Mouse (Mus musculus) MEL (cell line): ENCODE results near the gene Cd101. TPM values are rescaled to one million over a fixed set of nuclear protein-coding genes. Genes with fewer than 3 reads are reported as not detected.

Experiments used
- DNase-seq: peaks from one replicate; pipeline ENCODE4 v3.0.0; 2011; ENCODE audit warnings: low read depth, low spot score
- H3K27ac ChIP-seq: 2 replicates; pipeline ENCODE4 v1.5.1; 2012; ENCODE audit warnings: low read depth, mild to moderate bottlenecking, control low read depth, low read length, moderate library complexity; ENCODE audit not compliant: control insufficient read depth
- H3K27me3 ChIP-seq, 2 experiments: fragments of 150-350 bp in 1 of 2; sonication (generic) in 1 of 2; 2 replicates each; pipeline ENCODE4 v1.6.1; 2012; ENCODE audit warnings: low read length in 2 of 2, mild to moderate bottlenecking in 2 of 2, improper control_type of control experiment in 1 of 2, moderate library complexity in 1 of 2; ENCODE audit not compliant: insufficient read depth in 2 of 2, control insufficient read depth in 1 of 2
- H3K36me3 ChIP-seq, 2 experiments: 2 replicates each; pipeline ENCODE4 v1.6.1; 2012 to 2014; ENCODE audit warnings: low read length in 2 of 2, improper control_type of control experiment in 1 of 2, inconsistent platforms in 1 of 2, mild to moderate bottlenecking in 1 of 2; ENCODE audit not compliant: insufficient read depth in 2 of 2, control insufficient read depth in 1 of 2
- H3K4me1 ChIP-seq, 2 experiments: fragments of 150-350 bp in 1 of 2; sonication (generic) in 1 of 2; 2 replicates each; pipeline ENCODE4 v1.6.1; 2012; ENCODE audit warnings: low read length in 2 of 2, improper control_type of control experiment in 1 of 2, mild to moderate bottlenecking in 1 of 2; ENCODE audit not compliant: insufficient read depth in 2 of 2, control insufficient read depth in 1 of 2
- H3K4me3 ChIP-seq, 2 experiments: fragments of 150-350 bp in 1 of 2; sonication (generic) in 1 of 2; 2 replicates each; pipeline ENCODE4 v1.5.1; 2012; ENCODE audit warnings: low read depth in 2 of 2, low read length in 2 of 2, mild to moderate bottlenecking in 2 of 2, moderate library complexity in 2 of 2, control low read depth in 1 of 2, improper control_type of control experiment in 1 of 2; ENCODE audit not compliant: control insufficient read depth in 1 of 2, insufficient read depth in 1 of 2
- H3K79me2 ChIP-seq: 2 replicates; pipeline ENCODE4 v1.6.1; 2012; ENCODE audit warnings: mild to moderate bottlenecking, low read length, moderate library complexity; ENCODE audit not compliant: control insufficient read depth, poor library complexity, insufficient read depth
- H3K9ac ChIP-seq: 2 replicates; pipeline ENCODE4 v1.6.1; 2012; ENCODE audit warnings: low read depth, mild to moderate bottlenecking, control low read depth, low read length, moderate library complexity; ENCODE audit not compliant: control insufficient read depth, poor library complexity, severe bottlenecking
- H3K9me3 ChIP-seq: fragments of 150-350 bp; sonication (generic); replicated peaks from 2 replicates; pipeline ENCODE4 v1.6.1; 2012; ENCODE audit warnings: mild to moderate bottlenecking, low read length, improper control_type of control experiment, moderate library complexity; ENCODE audit not compliant: insufficient read depth
- BHLHE40 ChIP-seq: IDR thresholded peaks from 2 replicates; pipeline ENCODE4 v1.6.1; 2012; ENCODE audit warnings: low read depth, mild to moderate bottlenecking, inconsistent platforms, low read length, improper control_type of control experiment, borderline replicate concordance
- CHD1 ChIP-seq: IDR thresholded peaks from 2 replicates; pipeline ENCODE4 v1.6.1; 2012; ENCODE audit warnings: low read depth, mild to moderate bottlenecking, inconsistent platforms, low read length, improper control_type of control experiment
- CHD2 ChIP-seq: IDR thresholded peaks from 2 replicates; pipeline ENCODE4 v1.6.1; 2011; ENCODE audit warnings: low read length, improper control_type of control experiment
- E2F4 ChIP-seq: IDR thresholded peaks from 2 replicates; pipeline ENCODE4 v1.6.1; 2011; ENCODE audit warnings: low read depth, low read length, improper control_type of control experiment, borderline replicate concordance
- ELF1 ChIP-seq: IDR thresholded peaks from 2 replicates; pipeline ENCODE4 v1.6.1; 2014; ENCODE audit warnings: low read depth, mild to moderate bottlenecking, inconsistent platforms, low read length, improper control_type of control experiment, moderate library complexity
- ETS1 ChIP-seq: IDR thresholded peaks from 2 replicates; pipeline ENCODE4 v1.6.1; 2012; ENCODE audit warnings: low read depth, mild to moderate bottlenecking, inconsistent platforms, low read length, improper control_type of control experiment, moderate library complexity
- GATA1 ChIP-seq: IDR thresholded peaks from 2 replicates; pipeline ENCODE4 v1.6.1; 2011; ENCODE audit warnings: low read depth, low read length, improper control_type of control experiment
- JUND ChIP-seq: IDR thresholded peaks from 2 replicates; pipeline ENCODE4 v1.6.1; 2011; ENCODE audit warnings: low read depth, mild to moderate bottlenecking, improper control_type of control experiment, low read length
- MAFK ChIP-seq: IDR thresholded peaks from 2 replicates; pipeline ENCODE4 v1.6.1; 2011; ENCODE audit warnings: low read depth, mild to moderate bottlenecking, low read length, improper control_type of control experiment, borderline replicate concordance
- MYB ChIP-seq: IDR thresholded peaks from 2 replicates; pipeline ENCODE4 v1.6.1; 2011; ENCODE audit warnings: mild to moderate bottlenecking, low read depth, low read length, improper control_type of control experiment
- MYC ChIP-seq: IDR thresholded peaks from 2 replicates; pipeline ENCODE4 v1.6.1; 2011; ENCODE audit warnings: low read depth, mild to moderate bottlenecking, low read length, improper control_type of control experiment, moderate library complexity
- NELFE ChIP-seq: IDR thresholded peaks from 2 replicates; pipeline ENCODE4 v1.6.1; 2011; ENCODE audit warnings: low read depth, low read length, improper control_type of control experiment
- POLR2A ChIP-seq, 2 experiments: IDR thresholded peaks; 2 replicates each; pipeline ENCODE4 v1.6.1; 2011 to 2012; ENCODE audit warnings: low read length in 2 of 2, mild to moderate bottlenecking in 2 of 2, control low read depth in 1 of 2, improper control_type of control experiment in 1 of 2, low read depth in 1 of 2, moderate library complexity in 1 of 2; ENCODE audit not compliant: control insufficient read depth in 1 of 2, insufficient read depth in 1 of 2, poor library complexity in 1 of 2
- POLR2AphosphoS2 ChIP-seq: IDR thresholded peaks from 2 replicates; pipeline ENCODE4 v1.6.1; 2011; ENCODE audit warnings: low read length, improper control_type of control experiment
- POLR2AphosphoS5 ChIP-seq: IDR thresholded peaks from 2 replicates; pipeline ENCODE4 v1.6.1; 2012; ENCODE audit warnings: low read depth, borderline replicate concordance, mild to moderate bottlenecking, inconsistent platforms, low read length, moderate library complexity, mixed read lengths
- RCOR1 ChIP-seq: IDR thresholded peaks from 2 replicates; pipeline ENCODE4 v1.6.1; 2012; ENCODE audit warnings: low read depth, mild to moderate bottlenecking, inconsistent platforms, low read length, improper control_type of control experiment
- TAL1 ChIP-seq: IDR thresholded peaks from 2 replicates; pipeline ENCODE4 v1.6.1; 2012; ENCODE audit warnings: mild to moderate bottlenecking, inconsistent platforms, low read length, moderate library complexity, mixed read lengths
- UBTF ChIP-seq: IDR thresholded peaks from 2 replicates; pipeline ENCODE4 v1.6.1; 2012; ENCODE audit warnings: low read depth, mild to moderate bottlenecking, inconsistent platforms, low read length, improper control_type of control experiment, moderate library complexity, borderline replicate concordance; ENCODE audit not compliant: insufficient read depth
- ZMIZ1 ChIP-seq: IDR thresholded peaks from 2 replicates; pipeline ENCODE4 v1.6.1; 2012; ENCODE audit warnings: low read depth, mild to moderate bottlenecking, inconsistent platforms, low read length, improper control_type of control experiment, moderate library complexity
- polyA plus RNA-seq, 2 experiments: library from polyadenylated mRNA; stranded (reverse) in 1 of 2; unstranded in 1 of 2; fragments of >175 nt in 1 of 2; fragments of >200 nt in 1 of 2; gene quantifications; 2 replicates each; pipeline versions ENCODE4 v1.2.1 to v1.2.4; 2012; ENCODE audit warnings: low replicate concordance in 2 of 2, low read depth in 1 of 2; ENCODE audit not compliant: insufficient read length in 2 of 2, insufficient read depth in 1 of 2, missing spikeins in 1 of 2
- total RNA-seq: library from RNA; depleted of rRNA; stranded (reverse); fragments of 300-350 nt; gene quantifications from 2 replicates; pipeline ENCODE4 v1.2.3, GENCODE M21; 2012

The Cd101 gene
- total and polyA plus RNA-seq, 3 experiments = not detected

GRCm38 (mm10) chr3:101003575-101004356 is 25.6 kb downstream of the Cd101 start:
- no peak overlapping the region for H3K27ac ChIP-seq

GRCm38 (mm10) chr3:100999732-101000131 is 29.6 kb downstream of the Cd101 start:
- H3K4me3 ChIP-seq = no peak overlapping the region
- no peaks in the 10 kb centered on the region for H3K79me2 ChIP-seq
- no peak for TF ChIP-seq UBTF
- TF ChIP-seq ETS1 = no peak
- TF ChIP-seq MYB = no peak
- TF ChIP-seq RCOR1 = no peak
- TF ChIP-seq NELFE = no peak
- TF ChIP-seq CHD1 = no peak
- TF ChIP-seq JUND = no peak
- no peak for TF ChIP-seq BHLHE40
- TF ChIP-seq ZMIZ1 = no peak
- TF ChIP-seq TAL1 = no peak
- no peak for TF ChIP-seq ELF1
- TF ChIP-seq GATA1 = no peak
- TF ChIP-seq POLR2A (IDR thresholded peaks at IDR 0.05; ENCODE audit: control insufficient read depth in 1 of 2, insufficient read depth in 1 of 2, low read depth in 1 of 2, low read length in 2 of 2, poor library complexity in 1 of 2) = no peak
- TF ChIP-seq POLR2AphosphoS5 = no peak
- no peak for TF ChIP-seq CHD2
- no peak for TF ChIP-seq MAFK
- TF ChIP-seq POLR2AphosphoS2 = no peak
- no peak for TF ChIP-seq E2F4
- TF ChIP-seq, all 39 proteins: peak for 0
- H3K9ac ChIP-seq = no peak overlapping the region
- no peak for DNase-seq
- no peaks in the 10 kb centered on the region for H3K36me3 ChIP-seq
- H3K27me3 ChIP-seq = no peaks in the 10 kb centered on the region
- no peaks in the 10 kb centered on the region for H3K9me3 ChIP-seq
- H3K27ac ChIP-seq = no peak overlapping the region
- H3K4me1 ChIP-seq = no peaks in the 10 kb centered on the region

More at GRCm38 (mm10) chr3:101003575-101004356, 25.6 kb downstream of the Cd101 start:
- Histone ChIP-seq H3K9ac (no peak overlapping the region), H3K9me3 (no peaks in the 10 kb centered on the region), H3K27me3 (no peaks in the 10 kb centered on the region), H3K4me1 (no peaks in the 10 kb centered on the region), H3K36me3 (peaks cover 0 to 6% of the 10 kb centered on the region in 2 experiments; a peak in 2 of 4 replicates), H3K79me2 (no peaks in the 10 kb centered on the region), H3K4me3 (no peak overlapping the region)
- DNase-seq = no peak
- no peak for TF ChIP-seq MYC
